Mouse (Mus musculus): Measurements from ENCODE around the gene Gm14443. TPM values are rescaled to one million over a fixed set of nuclear protein-coding genes. Genes with fewer than 3 reads are reported as not detected.
"Not testable (repeated sequence)": the region's sequence is repeated elsewhere in the genome, so short reads cannot be mapped to it uniquely, and the experiment has no call there.

The Gm14443 gene
- polyA plus RNA-seq (2015; fragmentation: Nextera tagmentation; extraction: Ambion mirVana) = 0.77 and 0.90 TPM in 2 replicates

- H3K27ac ChIP-seq; H3K9ac ChIP-seq; H3K4me1 ChIP-seq; ATAC-seq (ENCODE audit: borderline replicate concordance, extremely low read depth, low FRiP score, low TSS enrichment); H3K9me3 ChIP-seq; H3K4me2 ChIP-seq; H3K4me3 ChIP-seq; H3K27me3 ChIP-seq; H3K36me3 ChIP-seq: not testable (repeated sequence)
- WGBS = 73% methylated on average over 12 of the region's 12 CpGs
Measured at GRCm38 (mm10) chr2:175175401-175176180, at the start of gene Gm14443. TSS of gene Gm14443 (minus strand) at chr2:175175871.

GRCm38 (mm10) chr2:175206732-175207131 lies 31.1 kb upstream of the Gm14443 start, which contains the start of gene Gm14391:
TSS of gene Gm14391 (minus strand) at chr2:175206917.
- H3K9me3 ChIP-seq; H3K27me3 ChIP-seq; H3K4me1 ChIP-seq; H3K36me3 ChIP-seq; H3K4me3 ChIP-seq; H3K4me2 ChIP-seq; H3K27ac ChIP-seq; H3K9ac ChIP-seq; ATAC-seq (ENCODE audit: borderline replicate concordance, extremely low read depth, low FRiP score, low TSS enrichment): not testable (repeated sequence)
- no CpG with 5 or more reads among the region's 7 CpGs for WGBS

GRCm38 (mm10) chr2:175179008-175179407 lies 3.3 kb upstream of the Gm14443 start:
- not testable (repeated sequence) for ATAC-seq (ENCODE audit: borderline replicate concordance, extremely low read depth, low FRiP score, low TSS enrichment)

GRCm38 (mm10) chr2:175176312-175176711 lies 641 bp upstream of the Gm14443 start:
- Histone ChIP-seq H3K9ac (no peak overlapping the region), H3K4me3 (no peak overlapping the region), H3K9me3 (no peaks in the 10 kb centered on the region), H3K4me2 (no peak overlapping the region), H3K4me1 (no peaks in the 10 kb centered on the region), H3K27ac (no peak overlapping the region), H3K27me3 (no peaks in the 10 kb centered on the region), H3K36me3 (no peaks in the 10 kb centered on the region)
- ATAC-seq (ENCODE audit: borderline replicate concordance, extremely low read depth, low FRiP score, low TSS enrichment) = no peak
- WGBS = 80% methylated on average over 6 of the region's 6 CpGs

More at GRCm38 (mm10) chr2:175179008-175179407, 3.3 kb upstream of the Gm14443 start:
- H3K4me1 ChIP-seq, H3K9ac ChIP-seq, H3K4me3 ChIP-seq, H3K27ac ChIP-seq, H3K36me3 ChIP-seq, H3K4me2 ChIP-seq, H3K27me3 ChIP-seq, H3K9me3 ChIP-seq: not testable (repeated sequence)
- 41% methylated on average over 1 of the region's 1 CpGs for WGBS

GRCm38 (mm10) chr2:175174058-175174457 lies 1.6 kb downstream of the Gm14443 start:
- H3K27me3 ChIP-seq, H3K4me3 ChIP-seq: not testable (repeated sequence)

GRCm38 (mm10) chr2:175172906-175173595 lies 2.6 kb downstream of the Gm14443 start:
- not testable (repeated sequence) for H3K4me3 ChIP-seq; H3K27ac ChIP-seq; H3K9ac ChIP-seq; H3K4me2 ChIP-seq; H3K9me3 ChIP-seq; ATAC-seq (ENCODE audit: borderline replicate concordance, extremely low read depth, low FRiP score, low TSS enrichment); H3K27me3 ChIP-seq; H3K36me3 ChIP-seq; H3K4me1 ChIP-seq
- 82% methylated on average over 3 of the region's 3 CpGs for WGBS

More at GRCm38 (mm10) chr2:175174058-175174457, 1.6 kb downstream of the Gm14443 start:
- not testable (repeated sequence) for H3K36me3 ChIP-seq; H3K9ac ChIP-seq; H3K9me3 ChIP-seq; H3K27ac ChIP-seq; ATAC-seq (ENCODE audit: borderline replicate concordance, extremely low read depth, low FRiP score, low TSS enrichment); H3K4me2 ChIP-seq; H3K4me1 ChIP-seq
- 79% methylated on average over 2 of the region's 2 CpGs for WGBS

- Histone ChIP-seq H3K4me1 (no peaks in the 10 kb centered on the region), H3K9me3 (no peaks in the 10 kb centered on the region), H3K9ac (no peak overlapping the region), H3K27ac (no peak overlapping the region), H3K4me3 (no peak overlapping the region), H3K36me3 (no peaks in the 10 kb centered on the region), H3K27me3 (no peaks in the 10 kb centered on the region), H3K4me2 (no peak overlapping the region)
- no peak for ATAC-seq (ENCODE audit: borderline replicate concordance, extremely low read depth, low FRiP score, low TSS enrichment)
- 83% methylated on average over 3 of the region's 3 CpGs for WGBS
Measured at GRCm38 (mm10) chr2:175172123-175172522, 3.5 kb downstream of the Gm14443 start.

GRCm38 (mm10) chr2:175166870-175167269 lies 8.8 kb downstream of the Gm14443 start:
- WGBS = 69% methylated on average over 2 of the region's 2 CpGs
- H3K4me1 ChIP-seq; H3K9ac ChIP-seq; H3K27ac ChIP-seq; H3K36me3 ChIP-seq; H3K9me3 ChIP-seq; H3K4me2 ChIP-seq; ATAC-seq (ENCODE audit: borderline replicate concordance, extremely low read depth, low FRiP score, low TSS enrichment); H3K4me3 ChIP-seq; H3K27me3 ChIP-seq: not testable (repeated sequence)

- not testable (repeated sequence) for ATAC-seq (ENCODE audit: borderline replicate concordance, extremely low read depth, low FRiP score, low TSS enrichment); H3K36me3 ChIP-seq; H3K9me3 ChIP-seq; H3K27ac ChIP-seq; H3K27me3 ChIP-seq; H3K4me1 ChIP-seq; H3K4me3 ChIP-seq; H3K4me2 ChIP-seq; H3K9ac ChIP-seq
- 91% methylated on average over 12 of the region's 12 CpGs for WGBS
Measured at GRCm38 (mm10) chr2:175165110-175165509, 10.6 kb downstream of the Gm14443 start.

- not testable (repeated sequence) for ATAC-seq (ENCODE audit: borderline replicate concordance, extremely low read depth, low FRiP score, low TSS enrichment)
- 91% methylated on average over 4 of the region's 4 CpGs for WGBS
Measured at GRCm38 (mm10) chr2:175161438-175161837, 14.2 kb downstream of the Gm14443 start.

GRCm38 (mm10) chr2:175158642-175159041 lies 17.0 kb downstream of the Gm14443 start:
- no peaks in the 10 kb centered on the region; the same call in 1 of the 2 replicates for H3K9me3 ChIP-seq
- H3K4me1 ChIP-seq = no peaks in the 10 kb centered on the region
- H3K4me3 ChIP-seq = no peak overlapping the region
- H3K4me2 ChIP-seq = no peak overlapping the region
- no peak for ATAC-seq (ENCODE audit: borderline replicate concordance, extremely low read depth, low FRiP score, low TSS enrichment)
- no peaks in the 10 kb centered on the region for H3K27me3 ChIP-seq
- no peaks in the 10 kb centered on the region for H3K36me3 ChIP-seq
- H3K9ac ChIP-seq = no peak overlapping the region
- no peak overlapping the region for H3K27ac ChIP-seq
- WGBS = 82% methylated on average over 3 of the region's 3 CpGs

More at GRCm38 (mm10) chr2:175161438-175161837, 14.2 kb downstream of the Gm14443 start:
- not testable (repeated sequence) for H3K4me1 ChIP-seq, H3K36me3 ChIP-seq, H3K9me3 ChIP-seq, H3K27me3 ChIP-seq, H3K27ac ChIP-seq, H3K4me3 ChIP-seq, H3K4me2 ChIP-seq, H3K9ac ChIP-seq

- Histone ChIP-seq H3K4me3 (no peak overlapping the region), H3K27me3 (no peaks in the 10 kb centered on the region), H3K36me3 (no peaks in the 10 kb centered on the region), H3K4me1 (no peaks in the 10 kb centered on the region), H3K27ac (no peak overlapping the region), H3K4me2 (no peak overlapping the region), H3K9me3 (no peaks in the 10 kb centered on the region; the same call in 1 of the 2 replicates), H3K9ac (no peak overlapping the region)
- WGBS = 89% methylated on average over 13 of the region's 13 CpGs
- no peak for ATAC-seq (ENCODE audit: borderline replicate concordance, extremely low read depth, low FRiP score, low TSS enrichment)
Measured at GRCm38 (mm10) chr2:175156696-175157095, 19.0 kb downstream of the Gm14443 start.
